Mouse (Mus musculus) left cerebral cortex, postnatal 10 days (tissue): ENCODE measurements at regions not wholly inside any gene's neighbourhood (a gene's known extent, or its start where the extent isn't known, plus 50 kb on each side); places are given as distances from the start of the nearest gene placed in this dataset.

Experiments
- DNase-seq, 2 experiments: peaks; one replicate each; pipeline ENCODE4 v3.0.0; 2021 to 2022; ENCODE audit warnings: low spot score in 2 of 2, mixed read lengths in 1 of 2; ENCODE audit errors: extremely low spot score in 1 of 2
- intact Hi-C: fragments of 180-260 bp; cut with DNase I; formaldehyde crosslinking; loops from one replicate; pipeline ENCODE4 v1.15.1; 2025

DNA sequence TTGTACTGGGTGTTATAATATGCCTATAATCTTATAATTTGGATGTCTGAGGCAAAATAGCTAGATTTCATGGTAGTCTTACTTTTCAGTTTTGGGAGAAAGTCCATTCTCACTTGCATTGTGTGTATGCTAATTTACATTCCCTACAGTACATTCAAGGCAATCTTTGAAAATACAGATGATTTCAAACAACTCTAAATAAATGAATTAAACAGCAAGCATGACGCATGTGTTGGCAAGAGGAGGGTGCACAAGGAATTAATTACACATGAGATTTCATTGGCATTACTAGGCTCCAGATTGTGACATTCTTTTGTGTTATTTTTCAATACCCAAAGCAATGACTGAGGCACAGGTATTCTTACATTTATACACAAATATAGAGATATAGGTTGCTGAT lies 495.2 kb upstream of the Cypt12 start:
- intact Hi-C loops: no loop called here
- DNase-seq: no peak

DNA sequence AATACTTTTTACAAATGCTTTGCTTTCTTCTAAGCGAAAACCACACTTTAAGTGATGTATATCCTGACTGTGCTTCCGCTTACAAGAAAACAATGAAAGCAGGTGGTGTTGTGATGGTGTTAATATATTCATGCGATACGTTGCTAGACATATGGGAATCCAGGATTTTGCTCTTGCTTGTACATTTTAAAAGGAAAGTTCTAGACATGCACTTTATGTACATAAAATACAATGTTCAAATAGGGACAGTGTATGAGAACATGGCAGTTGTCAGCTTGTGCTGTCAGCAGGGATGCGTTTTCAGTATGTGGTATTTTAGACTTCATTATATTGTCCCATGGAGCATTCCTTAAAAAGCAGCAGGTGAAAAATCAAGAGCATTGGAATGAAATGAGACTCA lies 487.7 kb upstream of the Cypt12 start:
- intact Hi-C loops: no loop called here

DNA sequence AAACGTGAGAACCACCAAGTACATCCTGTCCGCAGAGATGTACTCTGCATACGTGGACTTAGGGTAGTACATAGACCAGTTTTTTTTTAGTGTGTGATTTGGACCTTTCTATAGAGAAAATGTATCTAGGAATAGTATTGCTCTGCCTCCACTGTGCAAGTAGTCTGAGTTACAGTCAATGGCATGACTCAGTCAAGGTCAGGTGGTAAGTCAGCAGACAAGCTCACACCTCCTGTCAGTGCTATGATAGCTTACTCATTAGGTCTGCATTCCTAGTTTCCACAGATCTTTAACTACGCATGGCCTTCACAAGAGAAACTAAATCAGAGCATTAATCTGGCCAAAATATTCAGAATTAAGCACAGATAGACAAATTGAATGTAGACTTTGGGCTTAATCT lies 486.8 kb upstream of the Cypt12 start:
- no peak for DNase-seq
- intact Hi-C loops: no loop called here

More for the DNA sequence above, 487.7 kb upstream of the Cypt12 start:
- DNase-seq: peak in 1 of 2 experiments; percentile 2

DNA sequence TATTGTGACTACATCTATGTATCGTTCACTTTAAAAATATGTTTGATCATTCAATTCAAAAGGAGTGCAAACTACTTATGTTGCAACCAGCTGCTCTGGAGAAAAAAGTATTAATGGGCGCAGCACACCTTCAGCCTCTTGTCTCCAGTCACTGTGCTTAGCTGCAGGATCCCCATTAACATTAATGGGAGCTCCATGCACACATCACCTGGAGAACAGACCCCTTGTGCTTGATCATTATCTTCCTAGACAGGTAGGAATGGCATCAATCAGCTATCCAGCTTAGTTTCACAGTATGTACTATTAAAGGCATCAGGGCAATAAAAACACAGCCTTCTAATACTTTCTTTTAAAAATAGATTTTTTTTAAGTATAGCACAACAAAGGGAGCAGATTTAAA lies 474.4 kb upstream of the Cypt12 start:
- no peak for DNase-seq
- intact Hi-C loops: no loop called here

DNA sequence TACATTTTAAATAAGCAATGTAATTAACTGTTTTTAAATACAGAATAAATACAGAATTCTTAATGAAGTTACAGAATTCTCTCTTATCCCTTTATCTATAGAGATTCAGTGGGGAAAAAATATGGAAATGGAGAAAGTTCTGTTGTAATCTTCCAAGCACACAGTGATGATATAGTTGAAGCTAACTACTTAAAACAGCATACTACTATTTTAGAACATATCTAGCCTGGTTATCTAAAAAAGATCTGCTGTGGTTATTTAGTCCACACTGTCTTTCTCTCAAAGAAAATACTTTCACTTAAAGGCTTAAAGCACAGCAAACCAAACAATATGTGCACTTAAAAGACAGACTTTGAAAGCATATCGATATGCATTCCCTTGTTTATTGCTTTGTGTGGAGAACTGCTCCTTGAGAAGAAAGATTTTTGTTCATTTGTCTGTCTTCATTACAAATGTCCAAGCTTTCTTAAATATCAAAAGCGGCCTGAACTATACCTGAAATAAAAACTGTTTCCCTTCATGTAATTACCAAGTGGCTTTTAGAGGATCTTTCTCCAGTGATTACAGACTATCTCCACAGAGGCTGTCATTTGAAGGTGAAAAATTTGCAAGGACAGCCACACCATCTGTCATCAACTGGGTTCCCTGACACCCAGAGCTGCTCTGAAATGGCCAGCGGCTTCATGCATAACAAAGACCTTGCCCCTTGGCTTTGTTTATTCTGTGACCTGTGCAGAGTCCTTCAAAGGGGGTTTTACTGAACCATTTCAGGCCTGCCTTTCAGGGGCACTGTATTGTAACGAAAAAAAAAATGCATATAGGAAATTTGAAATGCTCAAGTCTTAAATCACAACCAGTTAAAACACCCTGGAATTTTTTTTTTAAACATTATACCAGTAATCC lies 458.7 kb upstream of the Cypt12 start:
- intact Hi-C loops: no loop called here
- DNase-seq: no peak

DNA sequence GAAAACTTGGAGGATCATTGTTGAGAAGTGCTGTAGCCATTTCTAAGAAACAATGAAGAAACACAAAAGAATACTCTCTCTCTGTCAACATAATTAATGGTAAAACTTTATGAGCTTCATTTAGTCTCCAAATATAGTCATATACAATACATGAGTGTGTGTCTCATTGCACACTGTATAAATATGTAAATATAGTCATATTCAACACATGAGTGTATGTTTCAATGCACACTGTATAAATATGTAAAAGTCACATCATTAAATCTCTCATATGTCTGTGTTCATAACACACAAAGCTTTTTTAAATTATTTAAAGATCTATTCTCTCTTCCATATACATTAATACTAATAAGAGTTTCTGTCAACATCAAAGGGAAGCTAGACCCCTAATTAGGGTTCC lies 457.6 kb upstream of the Cypt12 start:
- no peak for DNase-seq
- intact Hi-C loops: no loop called here

DNA sequence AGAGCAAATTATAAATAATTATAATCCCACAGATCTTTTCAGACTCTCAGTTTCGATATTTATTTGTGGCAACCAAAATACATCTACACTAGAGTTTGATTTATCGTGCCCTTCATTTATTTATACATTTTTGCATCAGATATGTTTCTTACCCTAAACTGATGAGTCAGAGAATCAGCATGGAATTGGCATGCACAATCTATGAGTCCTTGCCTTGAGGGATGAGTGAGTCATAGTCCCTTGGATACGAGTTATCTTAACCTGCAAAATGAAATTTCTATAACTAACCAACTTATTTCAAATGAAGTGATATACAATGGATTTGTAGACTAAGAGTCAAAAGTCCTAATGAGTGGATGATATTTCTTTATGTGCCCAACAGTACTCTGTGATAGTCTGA lies 449.9 kb upstream of the Cypt12 start:
- no peak for DNase-seq
- intact Hi-C loops: no loop called here

DNA sequence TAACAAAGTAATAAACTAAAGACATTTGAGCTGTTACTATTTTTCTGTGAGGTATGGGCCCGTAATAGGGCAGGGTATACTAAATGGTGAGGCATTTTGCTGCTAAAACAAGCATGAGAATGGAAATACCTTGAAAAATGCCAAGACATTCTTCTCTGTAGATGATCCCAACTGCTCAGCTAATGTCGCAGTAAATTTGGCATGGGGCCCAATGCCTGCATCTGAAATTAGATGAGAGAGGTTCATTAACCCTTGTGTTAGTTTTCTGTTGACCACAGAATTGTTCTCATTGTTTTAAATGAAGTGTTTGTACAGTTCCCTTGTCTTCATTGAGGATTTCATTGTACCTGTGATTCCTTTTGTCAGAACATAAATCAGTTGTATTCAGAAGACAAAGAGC lies 446.7 kb upstream of the Cypt12 start:
- peak in 1 of 2 experiments; percentile 18 for DNase-seq
- intact Hi-C loops: no loop called here

DNA sequence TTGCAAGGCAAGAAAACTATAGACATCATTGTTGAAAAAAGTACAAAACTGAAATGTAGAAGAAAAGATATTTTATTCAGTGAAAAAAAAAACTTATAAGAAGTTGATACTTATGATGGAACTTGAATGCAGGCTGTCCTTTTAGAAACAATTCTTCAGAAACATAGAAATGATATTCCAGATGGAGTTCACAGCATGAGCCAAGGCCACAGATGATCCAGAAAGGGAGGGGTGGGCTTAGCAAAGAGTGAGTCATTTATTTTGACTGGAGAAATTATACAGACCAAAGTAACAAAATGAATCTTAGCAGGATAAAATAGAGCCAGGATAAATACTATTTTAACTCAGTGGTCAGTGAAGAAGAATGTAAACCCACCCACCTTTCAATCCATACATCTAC lies 406.9 kb upstream of the Cypt12 start:
- no peak for DNase-seq
- intact Hi-C loops: no loop called here

DNA sequence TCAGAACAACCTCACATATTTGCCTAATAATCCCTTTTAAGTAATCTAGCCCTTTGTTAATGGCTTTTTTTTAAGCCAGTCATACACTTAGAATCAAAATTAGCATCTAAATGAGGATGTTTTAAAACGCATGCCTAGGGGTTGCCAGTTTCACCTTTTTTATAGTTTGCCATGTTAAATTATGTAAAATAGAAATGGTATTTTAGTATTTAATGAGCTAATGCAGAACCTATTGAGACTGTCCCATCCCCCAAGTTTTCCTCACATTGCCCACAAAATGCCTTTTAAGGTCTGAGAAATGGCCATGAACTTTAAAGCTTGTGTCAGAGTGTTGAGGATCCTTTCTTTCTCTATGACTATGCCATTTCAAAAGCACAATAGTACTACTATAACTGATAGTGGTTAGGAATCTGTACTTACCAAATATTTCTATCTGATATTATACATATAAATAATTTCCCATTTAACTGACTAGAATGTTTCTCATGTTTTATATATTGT lies 400.6 kb upstream of the Cypt12 start:
- no peak for DNase-seq
- intact Hi-C loops: no loop called here

DNA sequence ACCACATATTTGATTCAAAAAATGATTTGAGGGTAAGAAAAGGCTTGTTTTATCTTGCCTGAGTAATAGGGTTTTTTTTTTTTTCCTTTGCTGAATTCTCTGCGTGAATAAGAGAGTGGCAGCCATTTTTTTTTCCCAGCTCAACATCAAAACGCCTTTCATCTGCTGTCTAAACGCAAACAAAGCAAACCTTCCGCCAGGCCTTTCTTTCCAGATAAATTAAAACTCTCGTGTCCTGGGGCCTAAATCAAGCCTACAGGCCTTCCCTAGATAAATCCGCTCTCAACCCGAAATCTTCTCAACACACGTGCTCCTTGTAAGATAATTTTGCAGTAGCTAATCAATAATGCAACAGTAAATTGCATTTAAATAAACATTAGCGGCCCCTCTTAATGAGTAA lies 365.7 kb upstream of the Cypt12 start:
- DNase-seq: no peak
- intact Hi-C loops: no loop called here

DNA sequence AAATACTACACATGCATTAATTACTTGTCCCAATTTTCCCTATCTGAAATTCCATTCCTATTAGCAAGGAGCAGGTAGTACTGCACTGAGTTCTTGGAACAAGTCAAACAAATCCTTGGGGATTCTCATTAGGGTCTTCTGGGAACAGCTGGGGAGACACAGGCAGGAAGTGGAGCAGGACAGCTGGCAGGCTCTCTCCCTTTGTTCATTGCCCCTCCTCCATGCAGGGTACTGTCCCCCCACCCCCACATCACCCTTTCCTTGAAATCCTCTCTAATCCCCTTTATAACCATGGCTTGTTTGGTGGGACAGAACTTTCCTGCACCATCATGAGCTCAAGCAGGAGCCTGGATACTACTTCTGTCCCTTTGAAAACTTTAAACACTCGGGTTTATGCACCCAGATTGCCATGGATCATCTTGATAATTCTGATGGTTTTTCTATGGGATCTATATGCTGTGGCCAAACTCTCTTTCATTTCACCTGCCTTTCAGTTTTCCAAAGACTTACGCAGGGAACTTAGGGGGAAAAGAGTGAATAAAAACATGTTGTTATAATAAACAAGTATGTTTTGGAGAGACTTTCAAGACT lies 358.2 kb upstream of the Cypt12 start:
- intact Hi-C loops: no loop called here
- DNase-seq: no peak

DNA sequence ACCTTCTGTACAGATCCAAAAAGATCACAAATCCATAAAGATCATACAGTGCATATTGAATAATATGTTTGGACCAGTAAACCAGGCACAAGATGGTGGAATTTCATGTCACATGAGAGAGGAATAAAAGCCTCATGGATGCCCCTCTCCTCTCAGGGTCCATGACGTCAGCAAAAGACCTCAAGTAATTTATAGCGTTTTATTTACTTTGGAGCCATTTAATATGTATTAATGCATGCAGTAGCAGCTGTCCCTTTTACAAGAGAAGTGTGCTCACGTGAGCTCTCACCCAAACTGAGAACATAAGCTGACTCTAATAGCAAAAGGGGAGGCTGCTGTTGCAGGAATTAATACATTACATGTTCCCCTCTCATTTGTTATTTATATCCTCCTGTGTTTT lies 355.7 kb upstream of the Cypt12 start:
- no peak for DNase-seq
- intact Hi-C loops: no loop called here

DNA sequence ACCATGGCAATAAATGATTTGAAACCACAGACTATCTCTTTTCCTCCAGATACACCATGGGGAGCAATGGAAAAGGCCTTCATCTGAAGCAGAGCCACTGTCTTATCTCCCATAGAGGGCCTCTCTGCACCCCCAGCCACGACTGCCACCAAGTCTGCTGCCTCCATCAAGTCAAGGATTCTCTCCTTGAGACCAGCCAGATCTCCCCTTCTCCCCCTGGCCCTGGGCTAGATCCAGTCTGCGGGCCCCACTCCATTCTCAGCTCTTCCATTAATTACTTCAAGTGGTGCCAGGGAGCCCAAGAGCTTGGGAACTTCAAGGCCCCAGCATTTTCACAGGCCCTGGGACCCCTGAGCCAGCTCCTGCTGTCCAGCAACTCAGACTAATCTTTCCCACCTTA lies 351.8 kb upstream of the Cypt12 start:
- intact Hi-C loops: no loop called here
- no peak for DNase-seq

DNA sequence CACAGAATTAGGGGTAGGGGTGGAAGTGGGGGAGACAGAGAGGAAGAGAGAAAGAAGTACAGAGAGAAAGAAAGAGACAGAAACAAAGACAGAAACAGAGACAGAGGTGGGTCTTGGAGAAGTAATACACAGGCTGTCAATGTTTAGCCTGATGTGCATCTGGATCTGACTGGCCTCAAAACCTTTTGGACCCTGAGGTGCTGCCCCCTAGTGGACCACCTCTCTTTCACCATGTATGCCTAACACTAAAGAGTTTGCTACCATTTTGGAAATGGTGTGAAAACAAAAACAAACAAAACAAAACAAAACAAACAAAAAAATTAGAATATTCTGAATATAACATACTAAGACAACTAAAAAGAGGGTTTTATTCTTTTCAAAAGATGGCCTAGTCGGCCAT lies 334.7 kb upstream of the Cypt12 start:
- intact Hi-C loops: loop anchor here (10.0 kb wide), 2 partner anchors 679 to 799 kb away; no protein-coding TSS in a partner anchor
- DNase-seq: no peak

DNA sequence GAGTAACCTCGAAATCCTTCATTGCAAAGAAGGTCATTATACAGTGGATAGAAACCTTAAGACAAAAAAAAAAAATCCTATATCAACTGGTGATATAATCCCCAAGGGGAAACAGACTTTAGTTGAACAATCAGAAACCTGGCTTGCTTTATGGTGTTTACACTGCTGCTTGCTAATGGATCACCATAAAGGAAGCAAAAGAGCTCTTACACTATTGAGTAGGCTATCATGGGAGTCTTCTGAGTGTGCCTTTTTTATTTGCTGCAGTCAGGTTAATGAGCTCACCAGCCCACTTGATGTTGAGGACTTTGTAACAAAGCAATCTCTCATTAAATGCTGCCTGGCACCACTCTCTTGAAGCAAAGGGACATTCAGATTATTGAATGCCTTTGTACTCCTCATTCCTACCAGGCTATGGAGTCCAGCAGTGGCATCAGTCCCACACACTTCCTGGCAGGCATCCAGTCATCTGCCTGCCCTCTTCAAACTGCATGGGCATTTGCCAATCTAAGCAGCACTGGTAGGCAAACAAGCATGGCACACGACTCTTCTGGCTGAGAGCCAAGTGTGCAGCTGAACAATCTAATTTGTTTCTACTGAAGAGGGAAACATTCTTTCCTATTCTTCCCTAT lies 331.7 kb upstream of the Cypt12 start:
- intact Hi-C loops: loop anchor here (10.0 kb wide), 2 partner anchors 682 to 802 kb away; no protein-coding TSS in a partner anchor
- DNase-seq: peak; percentile 65 to 74

DNA sequence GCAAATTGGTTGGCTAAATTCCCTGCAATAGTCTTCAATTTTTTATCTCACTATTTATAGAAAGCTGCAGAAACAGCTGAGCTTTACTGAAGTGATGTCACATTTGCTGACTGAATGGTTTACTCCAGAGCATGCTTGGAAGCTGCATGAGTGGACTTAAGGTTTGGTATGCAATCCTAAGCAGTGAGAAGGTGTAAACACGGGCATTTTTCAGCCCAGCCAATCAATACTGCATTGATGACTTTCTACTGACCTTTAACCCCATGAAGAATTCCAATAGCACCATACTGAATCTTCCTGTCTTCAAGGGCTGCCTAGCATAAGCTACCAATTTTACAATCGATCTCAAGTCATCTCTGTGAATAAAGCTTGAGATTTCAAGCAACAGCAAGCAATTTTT lies 328.7 kb upstream of the Cypt12 start:
- intact Hi-C loops: loop anchor here (10.0 kb wide), 2 partner anchors 685 to 805 kb away; no protein-coding TSS in a partner anchor
- no peak for DNase-seq

DNA sequence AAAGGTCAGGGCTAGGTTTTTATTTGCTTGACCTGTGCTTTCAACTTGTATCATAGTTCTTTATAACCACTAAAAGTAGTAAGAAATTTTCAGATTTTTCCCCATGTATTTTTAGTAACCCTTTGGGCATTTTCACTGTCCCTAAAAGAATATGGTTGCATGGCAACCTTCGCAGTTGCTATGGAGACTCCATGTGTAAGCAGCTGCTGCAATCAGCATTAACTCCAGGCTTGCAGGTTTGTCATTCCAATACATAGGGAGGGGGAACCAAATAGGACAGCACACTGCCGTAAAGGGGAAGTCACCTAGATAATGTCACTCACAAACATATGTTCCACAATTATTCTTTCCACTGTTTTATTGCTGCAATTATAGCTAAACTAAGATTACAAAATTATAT lies 328.3 kb upstream of the Cypt12 start:
- intact Hi-C loops: loop anchor here (5.0 to 10.0 kb wide), 3 partner anchors 167 to 805 kb away; no protein-coding TSS in a partner anchor
- peak; percentile 39 to 85 for DNase-seq

DNA sequence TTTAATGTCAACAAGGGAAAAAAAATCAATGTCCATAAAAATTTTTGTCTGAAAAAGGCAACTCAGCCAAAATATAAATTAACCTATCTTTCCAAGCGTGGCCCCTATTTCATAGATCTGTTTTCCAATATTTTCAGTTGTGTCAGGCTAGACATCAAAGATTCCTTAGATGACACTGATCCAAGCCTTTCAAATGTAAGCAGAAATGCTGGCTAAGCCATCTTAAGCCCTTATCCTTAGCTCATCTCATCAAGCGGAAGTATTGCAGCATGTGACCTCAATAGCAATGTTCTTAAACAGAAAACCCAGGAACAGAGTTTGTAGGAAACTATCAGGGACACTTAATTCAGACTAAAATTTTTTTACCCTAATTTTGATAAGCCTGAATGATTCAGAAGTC lies 327.8 kb upstream of the Cypt12 start:
- intact Hi-C loops: loop anchor here (5.0 kb wide), 1 partner anchor 167 kb away; no protein-coding TSS in a partner anchor
- no peak for DNase-seq

DNA sequence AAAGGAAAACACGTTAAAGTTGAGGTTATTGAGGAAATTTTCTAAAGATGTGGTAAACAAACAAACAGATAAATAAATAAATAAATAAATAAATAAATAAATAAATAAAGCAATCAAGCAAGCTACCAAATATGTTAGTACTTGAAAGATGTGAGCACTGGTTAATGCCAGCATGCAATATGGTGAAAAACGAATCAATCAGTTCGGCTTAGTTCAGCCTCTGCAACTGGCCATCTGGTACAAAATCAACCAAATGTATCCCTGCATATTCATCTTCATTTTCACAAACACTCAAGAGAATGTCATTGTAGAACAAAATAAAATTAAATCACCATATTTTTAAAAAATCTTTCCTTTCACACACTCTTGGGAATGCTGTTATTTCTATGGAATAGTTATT lies 315.7 kb upstream of the Cypt12 start:
- no peak for DNase-seq
- intact Hi-C loops: no loop called here
